11 mouse cellular contexts compared by ENCODE assay signal in the genomic region with DNA sequence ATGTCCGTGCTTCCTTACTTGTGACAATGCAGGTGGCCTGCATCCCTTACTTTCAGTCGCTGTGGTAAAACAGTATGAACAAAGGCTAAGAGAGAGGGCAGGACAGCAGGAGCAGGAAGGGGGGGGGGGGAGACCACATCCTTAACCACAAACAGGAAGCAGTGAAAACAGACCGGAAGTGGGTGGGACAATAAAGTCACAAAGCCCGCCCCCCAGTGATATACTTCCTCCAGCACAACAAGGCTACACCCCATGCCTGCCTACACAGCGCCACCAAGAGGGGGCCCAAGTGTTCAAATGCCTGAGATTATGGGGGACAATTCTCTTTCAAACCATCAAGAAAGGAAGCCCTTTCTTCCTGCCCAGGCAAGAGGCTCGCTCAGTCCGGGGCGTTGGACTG.
A peak's percentile ranks its signal among the peaks of the same experiment; 100 is the strongest.
DNase-seq lines count a peak whose midpoint lies in the region; ATAC-seq and TF ChIP-seq lines count a peak whose summit lies in the region.
"Had no signal": no experiment of that assay in that cellular context is flagged by ENCODE, and none has a peak within 500 bp of the region (broad histone marks: within the 10 kb centered on the region; RNA-seq: fewer than 3 reads in every experiment).

No protein-coding gene starts in this region.

- intact Hi-C loops in heart, postnatal 25 days (cut with DNase I) = no loop called here

- no peak overlapping the region for H3K4me2 ChIP-seq in heart, embryonic 12.5 days

- DNase-seq in lung, adult 2 months = peak; percentile 8
- DNase-seq in lung, adult 18-20 months = no peak
- DNase-seq in NIH3T3 (ENCODE audit: low read depth) = peak; percentile 4
- DNase-seq in lung, postnatal 10 days = peak; percentile 52
- peak; percentile 46 for DNase-seq in thymus, postnatal 25 days
- DNase-seq in heart, postnatal 25 days (ENCODE audit: low spot score) = no peak
- DNase-seq: heart, adult 18-20 months; right cerebral cortex, postnatal 14 days had no signal

- no peak for TF ChIP-seq POLR2A in lung, adult 2 months (IDR thresholded peaks at IDR 0.05; ENCODE audit: borderline replicate concordance, extremely low read depth, low read depth, low read length)

- 70% methylated on average over 8 of the region's 8 CpGs for WGBS in lung, adult 2 months
- WGBS in heart, embryonic 12.5 days = 79% methylated on average over 8 of the region's 8 CpGs

- H3K4me1 ChIP-seq in lung, adult 2 months (ENCODE audit: control insufficient read depth, insufficient read depth, low read length) = no peaks in the 10 kb centered on the region
- H3K4me1 ChIP-seq in heart, embryonic 12.5 days (replicated peaks) = no peaks in the 10 kb centered on the region

- no peaks in the 10 kb centered on the region for H3K36me3 ChIP-seq in heart, embryonic 12.5 days

- H3K27me3 ChIP-seq in heart, embryonic 12.5 days (replicated peaks) = no peaks in the 10 kb centered on the region
- H3K27me3 ChIP-seq: megakaryocyte, embryonic 14.5 days had no signal

- no peak overlapping the region for H3K27ac ChIP-seq in heart, embryonic 12.5 days (ENCODE audit: poor library complexity, severe bottlenecking)

- TF ChIP-seq CTCF in lung, adult 2 months (IDR thresholded peaks at IDR 0.05; ENCODE audit: insufficient read depth, low read length) = no peak

- H3K9me3 ChIP-seq in heart, embryonic 12.5 days (replicated peaks) = peaks cover 4% of the 10 kb centered on the region; the same call in 1 of the 2 replicates

- H3K4me3 ChIP-seq in lung, adult 2 months (replicated peaks; ENCODE audit: extremely low read depth, low read depth, low read length) = no peak overlapping the region
- H3K4me3 ChIP-seq in heart, embryonic 12.5 days = no peak overlapping the region
- H3K4me3 ChIP-seq: megakaryocyte, embryonic 14.5 days had no signal

- no peak overlapping the region for H3K9ac ChIP-seq in heart, embryonic 12.5 days

- ATAC-seq in heart, embryonic 12.5 days (ENCODE audit: insufficient number of reproducible peaks, low FRiP score) = no peak
- ATAC-seq: hindbrain, embryonic 16.5 days had no signal

Comparison
In these comparisons a context has a peak if more than half of its experiments do, and no peak if none do; other contexts are left out.
1. DNase-seq: peak in lung, adult 2 months (single experiment), NIH3T3 (single experiment), lung, postnatal 10 days (single experiment) and thymus, postnatal 25 days (single experiment); none in lung, adult 18-20 months (0 of 2) and heart, postnatal 25 days (single experiment).